Mouse (Mus musculus): ENCODE results near the gene Lrrc26. TPM values are rescaled to one million over a fixed set of nuclear protein-coding genes. Genes with fewer than 3 reads are reported as not detected.
"Not testable (repeated sequence)": the region's sequence is repeated elsewhere in the genome, so short reads cannot be mapped to it uniquely, and the experiment has no call there.

Gene Lrrc26
- polyA plus RNA-seq, 1 experiment: not detected

DNA sequence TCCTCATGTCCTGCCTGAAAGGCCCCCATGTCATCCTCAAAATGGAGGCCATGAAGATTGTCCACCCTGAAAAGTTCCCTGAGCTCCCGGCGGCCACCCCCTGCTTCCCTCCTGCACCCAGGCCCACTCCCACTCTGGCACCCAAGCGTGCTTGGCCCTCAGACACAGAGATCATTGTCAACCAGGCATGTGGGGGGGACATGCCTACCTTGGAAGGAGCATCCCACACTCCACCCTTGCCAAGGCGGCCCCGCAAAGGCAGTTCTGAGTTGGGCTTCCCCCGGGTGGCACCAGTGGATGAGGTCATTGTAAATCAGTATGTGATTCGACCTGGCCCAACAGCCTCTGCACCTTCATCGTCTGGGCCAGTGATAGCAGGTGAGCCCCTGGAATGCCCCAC is 46.4 kb upstream of the Lrrc26 start:
- Histone ChIP-seq H3K79me3 (ENCODE audit: low read depth) (no peaks in the 10 kb centered on the region), H3K4me3 (ENCODE audit: insufficient read depth, poor library complexity, severe bottlenecking) (no peak overlapping the region), H3K36me3 (ENCODE audit: control insufficient read depth, insufficient read depth) (peaks cover 11% of the 10 kb centered on the region), H3K79me2 (ENCODE audit: control insufficient read depth, insufficient read depth) (no peaks in the 10 kb centered on the region), H3K27me3 (ENCODE audit: control insufficient read depth, insufficient read depth, insufficient read length) (peaks cover 24% of the 10 kb centered on the region), H3ac (ENCODE audit: control insufficient read depth, insufficient read length, low read depth) (no peak overlapping the region)
- TF ChIP-seq MYOD1 (IDR thresholded peaks at IDR 0.05; ENCODE audit: control insufficient read depth, insufficient read length, low read depth) (no peak), MYOG (IDR thresholded peaks at IDR 0.05; ENCODE audit: control insufficient read depth, extremely low read depth, insufficient read length) (no peak), MAX (IDR thresholded peaks at IDR 0.05) (no peak), USF1 (IDR thresholded peaks at IDR 0.05; ENCODE audit: low read depth) (no peak), FOSL1 (IDR thresholded peaks at IDR 0.05; ENCODE audit: insufficient read depth, low read length, poor library complexity, severe bottlenecking) (no peak), CTCF (IDR thresholded peaks at IDR 0.05; ENCODE audit: control insufficient read depth, insufficient read depth, insufficient read length) (no peak), CEBPB (IDR thresholded peaks at IDR 0.05; ENCODE audit: low read depth) (no peak)

DNA sequence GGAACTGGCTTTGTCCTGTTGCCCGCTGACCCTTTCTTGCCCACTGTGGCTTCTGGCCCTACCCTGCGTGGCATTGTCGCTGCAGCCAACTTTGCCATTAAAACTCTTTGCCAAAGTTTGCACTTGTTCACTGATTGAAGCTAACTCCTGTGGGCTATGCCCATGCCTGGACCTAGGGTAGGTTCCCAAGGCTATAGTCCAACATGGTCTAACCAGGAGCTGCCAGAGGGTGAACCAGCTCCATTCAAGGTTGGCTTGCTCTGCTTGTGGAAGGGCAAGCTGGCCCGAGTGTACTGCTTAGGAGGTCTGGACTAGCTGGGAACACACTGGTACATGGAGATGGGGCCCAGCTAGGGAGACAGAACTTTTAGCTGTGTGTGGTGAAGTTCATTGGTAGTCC is 45.6 kb upstream of the Lrrc26 start:
- Histone ChIP-seq H3K79me2 (ENCODE audit: control insufficient read depth, insufficient read depth) (no peaks in the 10 kb centered on the region), H3K36me3 (ENCODE audit: control insufficient read depth, insufficient read depth) (peaks cover 17% of the 10 kb centered on the region), H3ac (ENCODE audit: control insufficient read depth, insufficient read length, low read depth) (no peak overlapping the region), H3K27me3 (ENCODE audit: control insufficient read depth, insufficient read depth, insufficient read length) (peaks cover 21% of the 10 kb centered on the region), H3K79me3 (ENCODE audit: low read depth) (no peaks in the 10 kb centered on the region), H3K4me3 (ENCODE audit: insufficient read depth, poor library complexity, severe bottlenecking) (no peak overlapping the region)
- TF ChIP-seq CEBPB (IDR thresholded peaks at IDR 0.05; ENCODE audit: low read depth) (no peak), CTCF (IDR thresholded peaks at IDR 0.05; ENCODE audit: control insufficient read depth, insufficient read depth, insufficient read length) (no peak), USF1 (IDR thresholded peaks at IDR 0.05; ENCODE audit: low read depth) (no peak), MYOG (IDR thresholded peaks at IDR 0.05; ENCODE audit: control insufficient read depth, extremely low read depth, insufficient read length) (no peak), FOSL1 (IDR thresholded peaks at IDR 0.05; ENCODE audit: insufficient read depth, low read length, poor library complexity, severe bottlenecking) (no peak)

DNA sequence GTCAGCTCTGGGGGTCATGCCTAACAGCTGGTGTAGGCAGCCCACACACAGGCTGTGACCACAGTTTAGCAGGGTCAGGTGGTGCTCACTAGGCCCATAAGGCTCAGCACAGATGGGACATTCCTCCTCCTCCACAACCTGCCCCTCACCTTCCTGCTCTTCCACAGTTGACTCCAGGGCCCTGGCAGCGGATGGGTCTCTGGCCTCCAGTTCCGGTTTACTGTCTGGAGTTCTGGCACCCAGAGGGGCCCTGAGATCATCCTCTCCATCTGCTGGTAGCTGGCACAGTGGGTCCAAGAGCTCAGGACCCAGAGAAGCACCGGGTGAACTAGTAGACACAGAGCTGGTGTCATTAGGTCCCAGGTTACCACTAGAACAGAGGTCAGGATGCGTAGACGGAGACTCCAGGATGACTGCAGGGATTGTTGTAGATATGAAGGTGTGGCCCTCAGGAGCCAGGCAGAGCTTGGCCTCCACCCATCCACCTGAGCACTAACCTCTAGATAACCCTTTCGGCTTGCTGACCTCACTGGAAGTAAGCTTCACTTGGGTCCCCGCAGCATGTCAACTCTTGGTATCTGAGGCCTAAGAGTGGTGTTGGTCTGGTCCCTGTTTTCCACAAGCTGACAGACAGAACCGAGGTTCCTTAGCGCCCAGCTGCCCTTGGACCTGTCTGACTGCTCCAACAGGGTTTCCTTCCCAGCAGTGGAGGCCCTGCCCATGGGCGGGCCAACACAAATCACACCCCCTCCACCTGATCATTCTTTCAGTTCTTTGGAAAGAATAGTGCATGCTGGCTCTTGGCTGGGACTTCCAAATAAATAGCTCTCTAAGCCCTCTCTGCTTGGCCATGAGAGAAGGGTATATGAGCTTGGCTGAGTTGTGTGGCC is 43.3 kb upstream of the Lrrc26 start, which contains the start of gene AL732309.1:
Gene AL732309.1 (minus strand): TSS at position 681 of the 890 bp plus-strand sequence.
- Histone ChIP-seq H3ac (ENCODE audit: control insufficient read depth, insufficient read length, low read depth) (no peak within 1 kb of the TSS), H3K79me2 (ENCODE audit: control insufficient read depth, insufficient read depth) (no peaks in the 10 kb centered on the region), H3K27me3 (ENCODE audit: control insufficient read depth, insufficient read depth, insufficient read length) (peaks cover 19% of the 10 kb centered on the region), H3K36me3 (ENCODE audit: control insufficient read depth, insufficient read depth) (peaks cover 39% of the 10 kb centered on the region), H3K79me3 (ENCODE audit: low read depth) (no peaks in the 10 kb centered on the region), H3K4me3 (ENCODE audit: insufficient read depth, poor library complexity, severe bottlenecking) (no peak within 1 kb of the TSS)
- TF ChIP-seq MAX (IDR thresholded peaks at IDR 0.05) (no peak), MYOD1 (IDR thresholded peaks at IDR 0.05; ENCODE audit: control insufficient read depth, insufficient read length, low read depth) (no peak), CEBPB (IDR thresholded peaks at IDR 0.05; ENCODE audit: low read depth) (no peak), CTCF (IDR thresholded peaks at IDR 0.05; ENCODE audit: control insufficient read depth, insufficient read depth, insufficient read length) (no peak), FOSL1 (IDR thresholded peaks at IDR 0.05; ENCODE audit: insufficient read depth, low read length, poor library complexity, severe bottlenecking) (no peak), MYOG (IDR thresholded peaks at IDR 0.05; ENCODE audit: control insufficient read depth, extremely low read depth, insufficient read length) (no peak), USF1 (IDR thresholded peaks at IDR 0.05; ENCODE audit: low read depth) (no peak)

DNA sequence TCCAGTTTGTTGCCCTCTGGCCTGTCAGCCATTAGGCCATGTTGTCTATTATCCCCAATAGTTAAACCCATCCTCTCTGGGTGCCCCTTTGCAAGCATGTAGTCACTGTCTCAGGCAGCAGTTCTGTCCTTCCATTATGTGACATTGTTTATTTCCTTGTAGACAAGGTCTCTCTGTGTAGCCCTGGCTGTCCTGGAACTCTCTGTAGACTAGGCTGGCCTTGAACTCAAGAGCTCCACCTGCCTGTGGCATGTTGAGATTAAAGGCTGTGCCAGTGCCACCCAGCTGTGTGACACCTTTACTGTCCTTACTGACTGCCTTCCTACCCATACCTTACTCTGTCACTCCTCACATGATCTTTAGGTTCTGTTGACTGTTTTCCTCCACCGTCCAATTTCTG is 37.4 kb upstream of the Lrrc26 start:
- H3K36me3 ChIP-seq (ENCODE audit: control insufficient read depth, insufficient read depth): peaks cover 47% of the 10 kb centered on the region
- peaks cover 18% of the 10 kb centered on the region for H3K79me3 ChIP-seq (ENCODE audit: low read depth)
- no peak overlapping the region for H3K4me3 ChIP-seq (ENCODE audit: insufficient read depth, poor library complexity, severe bottlenecking)
- peaks cover 31% of the 10 kb centered on the region for H3K79me2 ChIP-seq (ENCODE audit: control insufficient read depth, insufficient read depth)
- H3K27me3 ChIP-seq (ENCODE audit: control insufficient read depth, insufficient read depth, insufficient read length): no peaks in the 10 kb centered on the region
- peak; percentile 3 for TF ChIP-seq CTCF (IDR thresholded peaks at IDR 0.05; ENCODE audit: control insufficient read depth, insufficient read depth, insufficient read length)
- TF ChIP-seq USF1 (IDR thresholded peaks at IDR 0.05; ENCODE audit: low read depth): no peak
- H3ac ChIP-seq (ENCODE audit: control insufficient read depth, insufficient read length, low read depth): no peak overlapping the region

DNA sequence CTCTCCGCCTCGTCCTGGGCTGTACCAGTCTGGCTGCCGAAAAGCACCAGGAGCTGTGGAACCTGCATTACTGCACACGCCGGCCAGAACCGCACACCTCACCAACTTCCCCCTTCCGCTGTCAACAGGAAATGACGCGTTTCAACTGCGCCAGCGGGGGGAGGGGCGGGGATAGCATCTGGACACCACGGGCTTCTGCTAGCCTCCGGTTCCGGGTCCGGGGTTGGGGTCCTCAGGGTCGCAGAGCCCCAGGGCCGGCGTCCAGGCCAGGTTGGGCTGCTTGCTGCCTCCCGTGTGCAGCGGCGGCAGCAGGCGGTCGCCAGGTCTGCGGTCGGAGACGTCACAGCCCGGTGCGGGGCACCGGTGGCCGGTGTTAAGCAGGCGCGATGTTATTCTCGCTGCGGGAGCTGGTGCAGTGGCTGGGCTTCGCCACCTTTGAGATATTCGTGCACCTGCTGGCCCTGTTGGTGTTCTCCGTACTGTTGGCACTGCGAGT is 34.4 kb upstream of the Lrrc26 start, which contains the start of gene Tmem203:
Gene Tmem203 (plus strand): TSS at position 156 of the 496 bp plus-strand sequence.
- Histone ChIP-seq H3K79me3 (ENCODE audit: low read depth) (peaks cover 18% of the 10 kb centered on the region), H3K4me3 (ENCODE audit: insufficient read depth, poor library complexity, severe bottlenecking) (peak within 1 kb of the TSS; percentile 96), H3K36me3 (ENCODE audit: control insufficient read depth, insufficient read depth) (peaks cover 23% of the 10 kb centered on the region), H3ac (ENCODE audit: control insufficient read depth, insufficient read length, low read depth) (peak within 1 kb of the TSS; percentile 86), H3K27me3 (ENCODE audit: control insufficient read depth, insufficient read depth, insufficient read length) (no peaks in the 10 kb centered on the region), H3K79me2 (ENCODE audit: control insufficient read depth, insufficient read depth) (peaks cover 31% of the 10 kb centered on the region)
- TF ChIP-seq CTCF (IDR thresholded peaks at IDR 0.05; ENCODE audit: control insufficient read depth, insufficient read depth, insufficient read length) (no peak), MAX (IDR thresholded peaks at IDR 0.05) (peak; percentile 77), MYOD1 (IDR thresholded peaks at IDR 0.05; ENCODE audit: control insufficient read depth, insufficient read length, low read depth) (no peak), MYOG (IDR thresholded peaks at IDR 0.05; ENCODE audit: control insufficient read depth, extremely low read depth, insufficient read length) (no peak), USF1 (IDR thresholded peaks at IDR 0.05; ENCODE audit: low read depth) (no peak), CEBPB (IDR thresholded peaks at IDR 0.05; ENCODE audit: low read depth) (no peak)

DNA sequence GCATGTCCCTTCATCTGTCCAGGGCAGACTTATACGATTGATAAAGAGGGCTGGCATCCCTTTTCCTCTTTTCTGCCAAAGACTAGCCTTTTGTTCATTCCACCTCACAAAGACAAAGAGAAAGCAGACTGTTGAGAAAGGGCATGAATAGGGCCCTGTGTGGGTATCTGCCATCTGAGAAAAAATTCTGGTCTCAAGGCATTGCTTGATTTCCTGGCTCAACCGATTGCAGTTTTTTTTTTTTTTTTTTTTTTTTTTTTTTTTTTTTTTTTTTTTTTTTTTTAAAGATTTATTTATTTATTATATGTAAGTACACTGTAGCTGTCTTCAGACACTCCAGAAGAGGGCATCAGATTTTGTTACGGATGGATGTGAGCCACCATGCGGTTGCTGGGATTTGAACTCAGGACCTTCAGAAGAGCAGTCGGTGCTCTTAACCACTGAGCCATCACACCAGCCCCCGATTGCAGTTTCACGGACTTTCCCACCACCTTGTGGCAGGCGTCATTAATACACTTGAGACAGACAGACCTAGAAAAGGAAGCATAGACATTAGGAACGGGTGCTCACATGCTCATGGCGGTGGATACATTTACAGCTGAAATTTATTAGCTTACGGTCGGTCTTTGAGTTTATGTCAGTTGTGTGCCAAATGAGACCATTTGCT is 33.1 kb upstream of the Lrrc26 start:
- Histone ChIP-seq H3K79me2 (ENCODE audit: control insufficient read depth, insufficient read depth) (peaks cover 31% of the 10 kb centered on the region), H3K4me3 (ENCODE audit: insufficient read depth, poor library complexity, severe bottlenecking) (peak overlapping the region; percentile 96)
- not testable (repeated sequence) for H3K27me3 ChIP-seq (ENCODE audit: control insufficient read depth, insufficient read depth, insufficient read length)

DNA sequence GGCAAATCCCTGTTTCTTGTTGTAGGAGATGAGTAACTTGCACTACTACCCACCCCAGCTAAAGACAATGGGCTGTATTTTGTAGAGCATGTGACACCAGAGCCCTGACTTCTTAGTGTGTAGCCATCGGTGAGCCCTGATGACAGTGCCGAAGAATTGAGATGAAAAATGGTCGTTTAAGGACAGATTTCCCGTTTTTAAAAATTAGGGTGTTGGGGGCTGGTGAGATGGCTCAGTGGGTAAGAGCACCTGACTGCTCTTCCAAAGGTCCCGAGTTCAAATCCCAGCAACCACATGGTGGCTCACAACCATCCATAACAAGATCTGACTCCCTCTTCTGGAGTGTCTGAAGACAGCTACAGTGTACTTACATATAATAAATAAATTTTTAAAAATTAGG is 32.5 kb upstream of the Lrrc26 start:
- not testable (repeated sequence) for H3ac ChIP-seq (ENCODE audit: control insufficient read depth, insufficient read length, low read depth); H3K36me3 ChIP-seq (ENCODE audit: control insufficient read depth, insufficient read depth); H3K27me3 ChIP-seq (ENCODE audit: control insufficient read depth, insufficient read depth, insufficient read length); H3K4me3 ChIP-seq (ENCODE audit: insufficient read depth, poor library complexity, severe bottlenecking)
- Histone ChIP-seq H3K79me3 (ENCODE audit: low read depth) (peaks cover 18% of the 10 kb centered on the region), H3K79me2 (ENCODE audit: control insufficient read depth, insufficient read depth) (peaks cover 31% of the 10 kb centered on the region)

More for the DNA sequence above, 33.1 kb upstream of the Lrrc26 start:
- H3K36me3 ChIP-seq (ENCODE audit: control insufficient read depth, insufficient read depth): peaks cover 11% of the 10 kb centered on the region
- H3ac ChIP-seq (ENCODE audit: control insufficient read depth, insufficient read length, low read depth): not testable (repeated sequence)
- H3K79me3 ChIP-seq (ENCODE audit: low read depth): peaks cover 18% of the 10 kb centered on the region

Measured in C2C12 (cell line).